Mouse (Mus musculus): ENCODE results near the gene Pi4k2b.
"Not testable (repeated sequence)": the region's sequence is repeated elsewhere in the genome, so short reads cannot be mapped to it uniquely, and the experiment has no call there.

GRCm38 (mm10) chr5:52697882-52698440 is 43.4 kb upstream of the Pi4k2b start:
- not testable (repeated sequence) for TF ChIP-seq CTCF (conservative IDR thresholded peaks at IDR 0.05; ENCODE audit: low read length); NANOG (IDR thresholded peaks at IDR 0.05; ENCODE audit: borderline replicate concordance, low read length); POU5F1 (IDR thresholded peaks at IDR 0.05; ENCODE audit: borderline replicate concordance, low read length)

All from E14TG2a.4 (cell line).